Mouse (Mus musculus) splenic B cell, adult 2 months (primary cell): ENCODE data around the gene Spred2.

Experiments used
- DNase-seq: peaks from one replicate; pipeline ENCODE4 v3.0.0-alpha.2; 2011; ENCODE audit warnings: low read depth, low spot score
- H3K27me3 ChIP-seq: 2 replicates; pipeline ENCODE4 v1.6.1; 2012; ENCODE audit warnings: mild to moderate bottlenecking, low read length, moderate library complexity, mixed read lengths; ENCODE audit not compliant: control insufficient read depth, poor library complexity, insufficient read depth, severe bottlenecking
- H3K36me3 ChIP-seq: 2 replicates; pipeline ENCODE4 v1.6.1; 2012; ENCODE audit warnings: mild to moderate bottlenecking, low read length, moderate library complexity, mixed read lengths; ENCODE audit not compliant: control insufficient read depth, poor library complexity, insufficient read depth, severe bottlenecking

Spred2 gene

GRCm38 (mm10) chr11:19991303-19991976 is 67.3 kb downstream of the Spred2 start:
- H3K27me3 ChIP-seq, result no peaks in the 10 kb centered on the region
- no peak for DNase-seq
- H3K36me3 ChIP-seq, result no peaks in the 10 kb centered on the region

- H3K36me3 ChIP-seq, result no peaks in the 10 kb centered on the region
- DNase-seq, result no peak
- no peaks in the 10 kb centered on the region for H3K27me3 ChIP-seq
Measured at GRCm38 (mm10) chr11:19992341-19993281, 68.4 kb downstream of the Spred2 start.

GRCm38 (mm10) chr11:19993753-19994152 is 69.6 kb downstream of the Spred2 start:
- H3K27me3 ChIP-seq, result no peaks in the 10 kb centered on the region
- no peaks in the 10 kb centered on the region for H3K36me3 ChIP-seq
- no peak for DNase-seq

GRCm38 (mm10) chr11:19994262-19994790 is 70.2 kb downstream of the Spred2 start:
- DNase-seq, result no peak
- H3K27me3 ChIP-seq, result no peaks in the 10 kb centered on the region
- no peaks in the 10 kb centered on the region for H3K36me3 ChIP-seq

GRCm38 (mm10) chr11:19997940-19998339 is 73.8 kb downstream of the Spred2 start:
- Histone ChIP-seq H3K36me3 (no peaks in the 10 kb centered on the region), H3K27me3 (no peaks in the 10 kb centered on the region)
- DNase-seq, result peak; percentile 34

GRCm38 (mm10) chr11:20002883-20003282 is 78.7 kb downstream of the Spred2 start:
- H3K27me3 ChIP-seq, result no peaks in the 10 kb centered on the region
- H3K36me3 ChIP-seq, result no peaks in the 10 kb centered on the region
- no peak for DNase-seq

- no peak for DNase-seq
- no peaks in the 10 kb centered on the region for H3K36me3 ChIP-seq
- no peaks in the 10 kb centered on the region for H3K27me3 ChIP-seq
Measured at GRCm38 (mm10) chr11:20007701-20008100, 83.5 kb downstream of the Spred2 start.

- DNase-seq, result no peak
- Histone ChIP-seq H3K27me3 (no peaks in the 10 kb centered on the region), H3K36me3 (no peaks in the 10 kb centered on the region)
Measured at GRCm38 (mm10) chr11:20011210-20011978, 87.2 kb downstream of the Spred2 start.

- DNase-seq, result no peak
- Histone ChIP-seq H3K27me3 (no peaks in the 10 kb centered on the region), H3K36me3 (no peaks in the 10 kb centered on the region)
Measured at GRCm38 (mm10) chr11:20013366-20013765, 89.2 kb downstream of the Spred2 start.

- no peaks in the 10 kb centered on the region for H3K27me3 ChIP-seq
- DNase-seq, result no peak
- H3K36me3 ChIP-seq, result peaks cover 2% of the 10 kb centered on the region; the same call in 1 of the 2 replicates
Measured at GRCm38 (mm10) chr11:20017937-20018336, 93.8 kb downstream of the Spred2 start.

- no peaks in the 10 kb centered on the region for H3K27me3 ChIP-seq
- peaks cover 2% of the 10 kb centered on the region; the same call in 1 of the 2 replicates for H3K36me3 ChIP-seq
- DNase-seq, result no peak
Measured at GRCm38 (mm10) chr11:20018905-20019304, 94.7 kb downstream of the Spred2 start.

GRCm38 (mm10) chr11:20020720-20021119 is 96.5 kb downstream of the Spred2 start:
- Histone ChIP-seq H3K27me3 (no peaks in the 10 kb centered on the region), H3K36me3 (peaks cover 2% of the 10 kb centered on the region; the same call in 1 of the 2 replicates)
- DNase-seq, result no peak

- no peak for DNase-seq
- peaks cover 2% of the 10 kb centered on the region; the same call in 1 of the 2 replicates for H3K36me3 ChIP-seq
- H3K27me3 ChIP-seq, result no peaks in the 10 kb centered on the region
Measured at GRCm38 (mm10) chr11:20022462-20022861, 98.3 kb downstream of the Spred2 start.

- Histone ChIP-seq H3K36me3 (peaks cover 2% of the 10 kb centered on the region; the same call in 1 of the 2 replicates), H3K27me3 (no peaks in the 10 kb centered on the region)
- no peak for DNase-seq
Measured at GRCm38 (mm10) chr11:20022911-20023482, 98.8 kb downstream of the Spred2 start.
